Mouse (Mus musculus): ENCODE results near the gene R3hdm4. TPM values are rescaled to one million over a fixed set of nuclear protein-coding genes. Genes with fewer than 3 reads are reported as not detected.
A peak's percentile ranks its signal among the peaks of the same experiment; 100 is the strongest.
"Not testable (repeated sequence)": the region's sequence is repeated elsewhere in the genome, so short reads cannot be mapped to it uniquely, and the experiment has no call there.

R3hdm4 gene
- total and polyA plus RNA-seq, 3 experiments = 29.1 to 105 TPM; not detected in 1

- TF ChIP-seq EP300 (IDR thresholded peaks at IDR 0.05; ENCODE audit: low read depth in 1 of 2, low read length in 2 of 2) (no peak), ZMIZ1 (IDR thresholded peaks at IDR 0.05; ENCODE audit: low read depth, low read length) (0 out of 2 replicates have a peak, but pooled peaks have one; percentile 34), ZNF384 (IDR thresholded peaks at IDR 0.05; ENCODE audit: low read depth, low read length) (no peak), MEF2A (IDR thresholded peaks at IDR 0.05; ENCODE audit: extremely low read depth, insufficient replicate concordance, low read depth, low read length, poor library complexity, severe bottlenecking) (no peak), KAT2A (conservative IDR thresholded peaks at IDR 0.05; ENCODE audit: low read depth, low read length) (peak; percentile 68; the same call in 1 of the 2 replicates), MYB (IDR thresholded peaks at IDR 0.05; ENCODE audit: low read depth, low read length) (no peak), JUND (IDR thresholded peaks at IDR 0.05; ENCODE audit: low read depth, low read length) (no peak), GABPA (IDR thresholded peaks at IDR 0.05; ENCODE audit: low read depth, low read length) (no peak), TCF12 (IDR thresholded peaks at IDR 0.05; ENCODE audit: low read depth, low read length) (peak; percentile 64; the same call in 1 of the 2 replicates), SMC3 (IDR thresholded peaks at IDR 0.05; ENCODE audit: low read depth, low read length) (peak; percentile 72), POLR2AphosphoS5 (IDR thresholded peaks at IDR 0.05; ENCODE audit: borderline replicate concordance, low read depth, low read length) (no peak), MYC (IDR thresholded peaks at IDR 0.05; ENCODE audit: low read depth, low read length) (peak; percentile 73; the same call in 1 of the 2 replicates)
Observed at GRCm38 (mm10) chr10:79959847-79960601, 39.0 kb upstream of the R3hdm4 start, which contains the start of gene Wdr18 (continued).

DNA sequence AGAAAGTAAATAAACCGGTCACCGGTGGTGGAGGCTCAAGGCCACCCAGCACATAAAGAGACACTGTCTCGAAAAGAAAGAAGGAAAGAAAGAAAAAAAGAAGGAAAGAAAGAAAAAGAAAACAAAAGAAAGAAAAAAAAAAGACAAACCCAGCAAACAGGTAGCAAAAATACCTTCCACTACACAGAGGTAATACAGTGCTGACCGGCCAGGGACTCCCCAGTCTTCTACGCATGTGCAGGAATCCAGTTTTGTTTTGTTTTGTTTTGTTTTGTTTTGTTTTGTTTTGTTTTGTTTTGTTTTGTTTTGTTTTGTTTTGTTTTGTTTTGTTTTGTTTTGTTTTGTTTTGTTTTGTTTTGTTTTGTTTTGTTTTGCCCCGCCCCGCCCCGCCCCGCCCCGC lies 38.4 kb upstream of the R3hdm4 start:
- not testable (repeated sequence) for H3K36me3 ChIP-seq (ENCODE audit: control insufficient read depth in 1 of 2, insufficient read depth in 2 of 2, low read length in 2 of 2); H3K27me3 ChIP-seq (ENCODE audit: control insufficient read depth in 1 of 2, insufficient read depth in 2 of 2, low read length in 2 of 2); H3K9me3 ChIP-seq (replicated peaks; ENCODE audit: insufficient read depth, low read length); H3K27ac ChIP-seq (ENCODE audit: control insufficient read depth, low read depth, low read length)
- peaks cover 0 to 12% of the 10 kb centered on the region in 2 experiments; a peak in 3 of 4 replicates for H3K4me1 ChIP-seq (ENCODE audit: control insufficient read depth in 1 of 2, insufficient read depth in 2 of 2, low read length in 2 of 2)
- DNase-seq (ENCODE audit: low read depth, low spot score) = peak; percentile 49
- H3K79me2 ChIP-seq (ENCODE audit: control insufficient read depth, insufficient read depth, low read length, poor library complexity) = peaks cover 11% of the 10 kb centered on the region
- H3K4me3 ChIP-seq (ENCODE audit: control insufficient read depth in 1 of 2, insufficient read depth in 1 of 2, low read depth in 2 of 2, low read length in 2 of 2) = peak overlapping the region; percentile 38 to 66
- H3K9ac ChIP-seq (ENCODE audit: control insufficient read depth, low read depth, low read length, poor library complexity, severe bottlenecking) = peak overlapping the region; percentile 6; the same call in 1 of the 2 replicates

DNA sequence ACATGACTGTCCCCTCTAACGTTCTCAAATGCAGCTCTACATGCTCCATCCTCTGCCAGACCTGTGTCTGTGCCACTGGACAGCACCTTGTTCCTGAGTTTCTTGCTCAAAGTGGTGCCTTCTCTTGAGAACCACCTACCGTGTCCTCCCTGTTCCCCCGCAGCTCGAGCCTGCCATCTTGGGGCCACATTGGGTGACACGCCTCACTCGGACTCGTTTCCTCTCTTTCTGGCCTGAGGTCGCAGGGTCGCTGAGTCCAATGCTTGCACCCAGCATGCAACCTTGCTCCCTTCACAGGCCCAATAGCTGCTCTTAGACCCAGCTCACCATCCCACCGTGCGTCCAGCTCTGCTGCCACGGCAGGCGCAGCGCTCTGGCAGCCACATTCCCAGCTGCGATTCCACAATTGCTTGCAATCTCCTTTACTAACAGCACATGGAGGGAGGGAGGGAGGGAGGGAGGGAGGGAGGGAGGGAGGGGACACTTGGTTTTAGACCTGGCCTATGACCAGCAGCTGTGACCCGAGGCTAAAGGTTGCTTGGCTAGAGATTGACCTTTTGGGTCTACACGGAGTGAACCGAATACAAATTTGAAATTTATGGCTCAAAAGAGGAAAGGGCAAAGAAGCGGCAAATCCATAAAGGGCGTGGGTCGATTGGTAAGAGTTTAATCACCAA lies 37.3 kb upstream of the R3hdm4 start:
- Histone ChIP-seq H3K79me2 (ENCODE audit: control insufficient read depth, insufficient read depth, low read length, poor library complexity) (peaks cover 11% of the 10 kb centered on the region), H3K9ac (ENCODE audit: control insufficient read depth, low read depth, low read length, poor library complexity, severe bottlenecking) (0 out of 2 replicates have a peak overlapping the region, but pooled peaks have one; percentile 30), H3K4me3 (ENCODE audit: control insufficient read depth in 1 of 2, insufficient read depth in 1 of 2, low read depth in 2 of 2, low read length in 2 of 2) (peak overlapping the region in 1 of 2 experiments; percentile 26; a peak in 1 of 4 replicates), H3K4me1 (ENCODE audit: control insufficient read depth in 1 of 2, insufficient read depth in 2 of 2, low read length in 2 of 2) (peaks cover 0 to 12% of the 10 kb centered on the region in 2 experiments; a peak in 3 of 4 replicates), H3K36me3 (ENCODE audit: control insufficient read depth in 1 of 2, insufficient read depth in 2 of 2, low read length in 2 of 2) (peaks cover 2 to 8% of the 10 kb centered on the region in 2 experiments; a peak in 1 of 4 replicates), H3K27ac (ENCODE audit: control insufficient read depth, low read depth, low read length) (no peak overlapping the region), H3K9me3 (replicated peaks; ENCODE audit: insufficient read depth, low read length) (no peaks in the 10 kb centered on the region), H3K27me3 (ENCODE audit: control insufficient read depth in 1 of 2, insufficient read depth in 2 of 2, low read length in 2 of 2) (no peaks in the 10 kb centered on the region)
- DNase-seq (ENCODE audit: low read depth, low spot score) = peak; percentile 79
- no peak for TF ChIP-seq TAL1 (IDR thresholded peaks at IDR 0.05; ENCODE audit: low read length)
- no peak for TF ChIP-seq USF2 (IDR thresholded peaks at IDR 0.05; ENCODE audit: borderline replicate concordance in 1 of 2, insufficient read depth in 1 of 2, low read depth in 1 of 2, low read length in 2 of 2)
- no peak for TF ChIP-seq E2F4 (IDR thresholded peaks at IDR 0.05; ENCODE audit: borderline replicate concordance, low read depth, low read length)
- no peak for TF ChIP-seq MAFK (IDR thresholded peaks at IDR 0.05; ENCODE audit: borderline replicate concordance, low read depth, low read length)
- TF ChIP-seq RAD21 (IDR thresholded peaks at IDR 0.05; ENCODE audit: low read depth, low read length) = peak; percentile 90
- no peak for TF ChIP-seq TCF12 (IDR thresholded peaks at IDR 0.05; ENCODE audit: low read depth, low read length)
- no peak for TF ChIP-seq JUND (IDR thresholded peaks at IDR 0.05; ENCODE audit: low read depth, low read length)
- no peak for TF ChIP-seq TBP (IDR thresholded peaks at IDR 0.05; ENCODE audit: low read depth, low read length)
- TF ChIP-seq KAT2A (conservative IDR thresholded peaks at IDR 0.05; ENCODE audit: low read depth, low read length) = no peak
- TF ChIP-seq CHD2 (IDR thresholded peaks at IDR 0.05; ENCODE audit: low read length) = no peak
- no peak for TF ChIP-seq POLR2AphosphoS2 (IDR thresholded peaks at IDR 0.05; ENCODE audit: low read length)
- no peak for TF ChIP-seq ZKSCAN1 (IDR thresholded peaks at IDR 0.05; ENCODE audit: low read depth, low read length)
- TF ChIP-seq RCOR1 (IDR thresholded peaks at IDR 0.05; ENCODE audit: low read depth, low read length) = no peak
- no peak for TF ChIP-seq EP300 (IDR thresholded peaks at IDR 0.05; ENCODE audit: low read depth in 1 of 2, low read length in 2 of 2)
- peak; percentile 89 to 96 (median 95) for TF ChIP-seq CTCF (IDR thresholded peaks at IDR 0.05 in 2 of 3, conservative IDR thresholded peaks at IDR 0.05 in 1 of 3; ENCODE audit: control insufficient read depth in 1 of 3, insufficient read depth in 1 of 3, low read depth in 2 of 3, low read length in 3 of 3, poor library complexity in 1 of 3, severe bottlenecking in 1 of 3)
- TF ChIP-seq SMC3 (IDR thresholded peaks at IDR 0.05; ENCODE audit: low read depth, low read length) = peak; percentile 87
- no peak for TF ChIP-seq MEF2A (IDR thresholded peaks at IDR 0.05; ENCODE audit: extremely low read depth, insufficient replicate concordance, low read depth, low read length, poor library complexity, severe bottlenecking)
- TF ChIP-seq POLR2A (IDR thresholded peaks at IDR 0.05; ENCODE audit: control insufficient read depth in 1 of 2, insufficient read depth in 1 of 2, low read depth in 1 of 2, low read length in 2 of 2, poor library complexity in 1 of 2) = no peak
- TF ChIP-seq SIN3A (IDR thresholded peaks at IDR 0.05; ENCODE audit: low read length) = peak; percentile 43; the same call in 1 of the 2 replicates

Data from MEL (cell line).